Mouse (Mus musculus) T-cell, adult 2 months (primary cell): Measurements from ENCODE around the gene Morc3.

Source experiments
- DNase-seq: peaks from one replicate; pipeline ENCODE4 v3.0.0; 2022; ENCODE audit warnings: low spot score

Morc3 gene

GRCm38 (mm10) chr16:93883423-93884085 is 51.6 kb downstream of the Morc3 start, which contains the start of gene Chaf1b:
Gene Chaf1b, plus strand, starts transcription at chr16:93883901.
- DNase-seq, result peak; percentile 97

GRCm38 (mm10) chr16:93884086-93884721 is 52.3 kb downstream of the Morc3 start:
- DNase-seq, result peak; percentile 2

- DNase-seq, result no peak
Observed at GRCm38 (mm10) chr16:93884722-93885113, 52.8 kb downstream of the Morc3 start.

DNA sequence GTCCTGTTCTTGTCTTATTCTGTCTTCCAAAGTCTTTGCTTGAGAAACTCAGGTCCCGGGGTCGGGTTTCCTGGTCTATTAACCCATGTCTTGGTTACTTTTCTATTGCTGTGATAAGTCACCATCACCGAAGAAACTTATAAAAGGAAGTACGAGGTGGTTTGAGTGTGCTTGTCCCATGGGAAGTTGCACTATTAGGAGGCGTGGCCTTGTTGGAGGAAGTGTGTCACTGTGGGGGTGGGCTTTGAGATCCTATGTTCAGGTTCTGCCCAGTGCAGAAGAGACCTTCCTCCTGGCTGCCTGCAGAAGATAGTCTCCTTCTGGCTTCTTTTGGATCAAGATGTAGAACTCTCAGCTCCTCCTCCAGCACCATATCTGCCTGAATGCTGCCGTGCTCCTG is 56.6 kb downstream of the Morc3 start:
- no peak for DNase-seq

DNA sequence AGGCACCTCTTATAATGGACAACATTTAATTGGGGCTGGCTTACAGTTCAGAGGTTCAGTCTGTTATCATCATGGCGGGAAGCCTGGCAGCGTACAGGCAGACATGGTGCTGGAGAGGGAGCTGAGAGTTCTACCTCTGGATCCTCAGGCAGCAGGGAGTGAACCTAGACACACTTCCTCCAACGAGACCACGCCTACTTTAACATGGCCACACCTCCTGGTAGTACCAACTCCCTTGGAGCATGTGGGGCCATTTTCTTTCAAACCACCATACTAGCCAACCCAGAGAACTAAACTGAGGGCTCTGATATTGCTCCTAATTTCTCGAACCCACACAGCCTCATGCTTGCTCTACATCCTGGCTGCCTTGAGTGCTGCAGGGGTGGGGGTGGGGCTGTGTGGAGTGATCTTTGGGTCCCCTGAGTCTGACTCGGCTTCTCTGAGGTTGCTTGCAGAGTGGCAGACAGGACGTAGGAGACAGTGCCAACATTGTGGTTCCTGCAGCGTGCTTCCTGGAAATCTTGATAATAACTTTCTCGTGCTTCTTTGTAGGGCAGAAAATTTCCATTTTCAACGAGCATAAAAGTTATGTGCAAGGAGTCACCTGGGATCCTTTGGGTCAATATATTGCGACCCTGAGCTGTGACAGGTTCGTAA is 59.2 kb downstream of the Morc3 start:
- DNase-seq, result no peak

GRCm38 (mm10) chr16:93893285-93893684 is 61.4 kb downstream of the Morc3 start:
- no peak for DNase-seq

GRCm38 (mm10) chr16:93903027-93903426 is 71.1 kb downstream of the Morc3 start:
- no peak for DNase-seq

DNA sequence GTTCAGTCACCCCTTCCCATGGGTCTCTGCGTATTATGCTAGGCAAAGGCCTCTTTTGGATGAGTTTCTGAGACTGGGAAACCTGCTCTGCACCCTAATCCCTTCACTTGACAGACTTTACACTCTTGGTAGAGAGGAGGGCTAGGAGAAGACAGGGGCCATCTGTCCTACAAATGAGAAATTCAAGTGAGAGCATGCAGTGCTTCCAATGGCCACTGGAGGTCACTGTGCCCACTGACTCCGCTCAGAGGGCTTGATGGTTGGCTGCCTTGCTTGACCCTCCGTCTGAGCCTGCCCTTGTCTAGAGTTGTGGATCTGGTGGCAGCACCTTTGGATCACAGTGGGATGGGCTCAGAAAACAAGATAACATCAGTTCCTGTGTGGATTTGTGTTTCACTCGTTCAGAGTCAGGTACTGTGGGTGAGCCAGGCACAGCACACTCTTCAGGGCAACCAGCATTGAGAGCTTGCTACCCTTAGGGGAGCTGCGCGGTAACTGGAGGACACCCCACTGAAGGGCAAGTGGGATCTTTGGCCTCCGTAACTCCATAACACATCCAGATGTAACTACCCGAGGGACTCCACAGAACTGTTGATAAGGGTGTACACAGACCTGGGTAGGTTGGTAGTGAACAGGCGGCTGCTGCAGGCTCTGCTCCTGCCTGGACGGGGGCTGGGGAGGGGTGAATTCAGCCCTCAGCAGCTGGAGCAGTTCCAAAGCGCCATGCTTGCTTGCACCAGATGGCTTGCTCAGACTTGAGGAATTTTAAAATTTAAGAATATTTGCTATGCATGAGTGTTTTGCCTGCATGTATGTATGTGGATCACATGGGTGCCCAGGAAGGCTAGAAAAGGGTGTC is 74.5 kb downstream of the Morc3 start:
- peak; percentile 23 for DNase-seq

DNA sequence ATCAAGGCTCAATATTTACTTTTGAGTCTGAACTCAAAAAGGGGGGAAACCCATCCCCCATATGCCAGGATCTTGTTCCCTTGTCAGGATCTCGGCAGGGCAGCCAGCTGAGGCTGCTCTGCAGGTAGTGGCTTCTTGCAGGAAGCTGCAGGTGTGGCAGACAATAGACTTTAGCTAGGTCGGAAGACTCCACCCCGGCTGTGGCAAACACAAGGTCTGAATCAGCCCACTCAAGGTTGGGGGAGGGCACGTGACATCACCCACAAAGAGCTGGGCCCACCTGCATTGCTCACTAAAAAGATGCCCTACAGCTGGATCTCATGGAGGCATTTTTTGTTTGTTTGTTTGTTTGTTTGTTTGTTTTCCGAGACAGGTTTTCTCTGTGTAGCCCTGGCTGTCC is 75.8 kb downstream of the Morc3 start:
- peak; percentile 32 for DNase-seq

DNA sequence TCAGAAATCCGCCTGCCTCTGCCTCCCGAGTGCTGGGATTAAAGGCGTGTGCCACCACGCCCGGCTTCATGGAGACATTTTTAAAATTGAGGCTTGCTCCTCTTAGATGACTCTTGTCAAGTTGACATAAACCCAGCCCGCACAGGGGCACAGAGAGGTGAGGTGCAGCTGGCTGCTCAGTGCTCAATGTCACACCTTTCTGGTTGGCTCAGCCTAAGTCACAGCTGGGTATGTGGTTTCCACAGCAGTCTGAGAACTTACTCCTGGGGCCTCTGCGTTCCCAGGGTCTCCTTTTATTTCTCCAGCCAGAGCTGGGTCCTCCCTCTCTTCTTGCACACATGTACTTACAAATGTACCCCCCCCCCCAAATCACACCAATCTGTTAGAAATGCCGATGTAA is 76.3 kb downstream of the Morc3 start:
- peak; percentile 33 for DNase-seq

GRCm38 (mm10) chr16:93909936-93910335 is 78.0 kb downstream of the Morc3 start:
- no peak for DNase-seq

DNA sequence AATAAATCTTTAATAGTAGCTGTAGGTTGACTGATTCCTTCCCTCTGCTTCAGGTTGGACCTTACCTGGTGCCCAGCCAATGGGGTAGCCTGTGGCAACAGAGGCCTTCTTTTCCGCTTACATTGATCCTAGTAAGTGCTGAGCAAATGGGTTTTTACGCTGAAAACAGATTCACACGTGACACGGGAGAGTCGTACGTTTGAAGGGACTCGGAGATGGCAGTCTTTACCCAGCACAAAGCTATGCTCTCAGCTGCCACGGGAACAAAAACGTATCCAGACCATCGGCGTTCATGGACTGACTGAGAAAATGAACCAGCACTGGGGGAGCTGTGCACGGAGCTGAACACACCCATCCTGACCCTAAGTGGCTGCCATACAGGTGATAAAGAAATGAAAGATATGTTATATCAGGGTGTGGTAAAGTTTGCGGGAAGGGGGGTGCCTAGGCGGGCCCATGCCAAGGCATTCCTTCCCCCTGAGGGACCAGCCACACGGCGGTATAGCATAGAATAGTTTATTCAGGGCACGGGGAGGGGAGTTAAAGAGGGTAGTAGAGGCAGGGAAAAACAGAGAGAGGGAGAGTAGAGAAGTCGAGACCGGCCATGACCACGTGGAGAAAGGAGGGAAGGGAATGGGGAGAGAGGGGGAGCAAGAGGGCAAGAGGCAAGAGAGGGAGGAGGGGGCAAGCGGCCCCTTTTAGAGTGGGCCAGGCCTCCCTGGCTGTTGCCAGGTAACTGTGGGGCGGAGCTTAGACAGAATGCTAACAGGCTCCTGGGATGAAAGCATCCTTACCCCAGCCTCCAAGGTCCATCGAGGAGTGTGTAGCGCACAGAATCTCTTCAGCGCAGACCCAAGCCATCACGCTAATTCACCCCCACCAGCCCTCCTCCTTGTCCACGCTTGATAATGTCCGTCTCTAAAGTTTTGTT is 79.1 kb downstream of the Morc3 start:
- DNase-seq, result no peak

DNA sequence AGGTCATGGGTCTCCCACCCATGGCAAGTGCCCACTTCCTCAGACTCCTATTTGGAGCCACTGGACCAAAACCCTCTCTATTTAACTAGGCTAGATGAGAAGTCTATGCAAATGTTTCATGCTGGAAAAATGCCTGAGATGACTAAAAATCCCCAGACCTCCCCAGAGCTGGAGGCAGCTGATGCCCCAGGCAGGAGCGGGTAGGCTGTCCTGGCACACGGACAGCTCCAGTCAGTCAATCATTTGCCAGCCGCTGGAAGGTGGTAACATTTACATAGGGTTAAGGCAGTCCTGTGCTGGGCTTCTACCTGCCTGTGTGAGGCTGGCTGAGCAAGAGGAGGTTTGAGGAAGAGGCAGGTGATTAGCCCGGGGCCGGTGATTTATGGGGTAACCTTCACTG is 80.2 kb downstream of the Morc3 start:
- no peak for DNase-seq

- DNase-seq, result no peak
Observed at GRCm38 (mm10) chr16:93912808-93913207, 80.9 kb downstream of the Morc3 start.

- peak; percentile 65 for DNase-seq
Observed at GRCm38 (mm10) chr16:93913881-93914576, 82.1 kb downstream of the Morc3 start.

- DNase-seq, result peak; percentile 36
Observed at GRCm38 (mm10) chr16:93915338-93915849, 83.5 kb downstream of the Morc3 start.

DNA sequence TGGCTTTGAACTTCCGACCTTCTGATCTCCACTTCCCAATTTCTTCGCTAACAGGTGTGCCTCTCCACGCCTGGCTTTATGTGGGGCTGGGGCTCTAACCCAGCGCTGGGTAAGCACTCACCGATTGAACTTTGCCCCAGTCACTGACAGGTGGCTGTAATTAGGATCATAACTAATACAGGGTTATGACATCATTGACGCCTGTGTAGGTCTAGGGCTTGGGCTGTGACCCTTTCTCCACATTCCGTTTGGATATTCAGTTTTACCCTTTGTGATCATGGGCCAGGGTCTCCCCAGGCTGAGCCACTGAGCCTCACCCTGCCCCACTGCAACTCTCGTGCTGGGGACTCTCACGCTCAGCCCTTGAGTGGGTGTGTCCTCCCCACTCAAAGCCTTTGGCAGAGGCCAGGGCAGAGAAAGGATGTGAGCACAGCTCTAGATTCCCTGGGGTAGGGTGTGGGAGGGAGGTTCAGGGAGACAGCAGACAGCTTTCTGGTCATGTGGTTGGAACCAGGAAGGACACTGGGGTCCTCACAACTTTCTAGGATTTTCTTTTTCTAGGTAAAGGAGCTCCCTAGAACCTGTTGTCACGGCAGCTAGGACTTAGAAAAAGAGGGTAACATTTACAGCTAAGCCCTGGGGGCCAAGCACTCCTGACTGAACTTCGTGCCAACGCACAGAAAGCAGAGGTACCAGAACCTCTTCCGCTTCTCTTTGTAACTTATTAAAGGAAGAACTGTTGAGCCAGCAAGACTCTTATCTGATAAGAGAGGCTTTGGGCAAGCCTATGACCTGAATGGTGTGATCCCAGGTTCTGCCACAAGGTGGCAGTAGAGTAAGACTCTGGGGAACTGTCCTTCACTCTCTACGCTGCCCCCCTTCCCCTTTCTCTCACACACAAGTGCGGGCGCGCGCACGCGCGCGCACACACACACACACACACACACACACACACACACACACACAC is 86.1 kb downstream of the Morc3 start:
- peak; percentile 74 for DNase-seq

GRCm38 (mm10) chr16:93918679-93919060 is 86.7 kb downstream of the Morc3 start:
- no peak for DNase-seq

GRCm38 (mm10) chr16:93919189-93919588 is 87.3 kb downstream of the Morc3 start:
- no peak for DNase-seq
